Mouse (Mus musculus): Measurements from ENCODE around the gene Fopnl. TPM values are rescaled to one million over a fixed set of nuclear protein-coding genes. Genes with fewer than 3 reads are reported as not detected.

Gene Fopnl
- total RNA-seq, 2 experiments from 2014 or later, result 49.1 to 52.6 TPM

DNA sequence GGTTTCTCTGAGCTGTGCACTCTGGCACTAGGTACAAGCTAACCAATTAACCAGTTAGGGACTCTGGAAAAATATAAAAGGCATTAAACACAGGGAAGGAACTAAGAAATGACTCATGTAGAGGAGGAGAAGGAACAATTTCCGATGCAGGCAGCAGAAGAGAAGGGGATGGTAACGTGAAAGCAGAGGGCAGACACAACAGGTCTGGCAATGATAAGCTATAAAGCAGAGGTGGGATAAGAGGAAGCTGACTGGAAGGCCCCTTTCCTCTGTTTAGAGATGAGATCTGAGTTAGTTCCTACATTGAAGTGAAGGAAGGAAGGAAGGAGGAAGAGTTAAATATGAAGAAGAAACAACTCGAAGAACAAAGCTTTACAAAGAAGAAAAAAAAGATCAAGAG is 7.4 kb downstream of the Fopnl start:
- no peak for DNase-seq (ENCODE audit: low spot score in 2 of 2)

DNA sequence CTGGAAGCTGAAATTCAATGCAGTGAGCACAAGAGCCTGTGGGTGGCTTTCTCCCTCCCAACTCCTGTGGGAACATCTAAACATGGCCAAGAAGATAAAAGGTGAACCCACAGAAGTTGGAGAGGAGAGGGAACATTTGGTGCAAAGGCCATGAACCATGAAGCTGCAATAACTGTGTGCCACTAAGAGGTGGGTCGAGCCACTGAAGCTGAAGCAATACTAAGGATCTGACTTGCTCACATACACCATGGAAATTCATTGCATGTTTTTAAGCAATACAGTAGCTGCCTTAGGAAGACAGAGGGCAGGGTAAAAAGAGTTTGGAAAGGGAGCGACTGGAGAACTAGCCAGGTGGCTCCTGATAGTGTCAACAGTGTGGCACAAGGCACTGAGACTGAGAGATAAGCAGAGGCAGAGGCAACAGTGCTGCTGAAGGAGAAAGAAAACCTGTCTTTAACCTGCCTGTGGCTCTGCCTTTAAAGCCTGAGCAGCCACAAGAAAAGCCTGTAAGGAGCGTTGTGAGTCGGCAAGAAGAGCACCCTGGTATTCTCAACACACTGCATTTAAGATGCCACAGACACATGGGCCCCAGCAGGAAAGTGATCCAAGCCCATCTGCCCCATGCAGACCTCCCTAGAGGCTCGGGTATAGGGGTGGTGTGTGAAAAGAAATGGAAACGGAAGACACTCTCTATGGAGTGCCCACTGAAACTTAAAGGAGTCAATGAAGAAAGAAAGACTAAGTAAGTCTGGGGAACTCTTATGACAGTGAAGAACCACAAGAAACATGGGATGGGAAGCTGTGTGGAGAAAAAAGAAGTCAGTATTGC is 8.7 kb downstream of the Fopnl start:
- DNase-seq (ENCODE audit: low spot score in 2 of 2), result no peak
- intact Hi-C loops (cut with DNase I), result loop anchor here (2.0 kb wide), 1 partner anchor 70 kb away; no protein-coding TSS in a partner anchor

More for the DNA sequence above, 7.4 kb downstream of the Fopnl start:
- intact Hi-C loops (cut with DNase I), result loop anchor here (2.0 to 10.0 kb wide), 3 partner anchors 71 to 405 kb away; partner anchors contain the start of genes Mpv17l and Pdxdc1

DNA sequence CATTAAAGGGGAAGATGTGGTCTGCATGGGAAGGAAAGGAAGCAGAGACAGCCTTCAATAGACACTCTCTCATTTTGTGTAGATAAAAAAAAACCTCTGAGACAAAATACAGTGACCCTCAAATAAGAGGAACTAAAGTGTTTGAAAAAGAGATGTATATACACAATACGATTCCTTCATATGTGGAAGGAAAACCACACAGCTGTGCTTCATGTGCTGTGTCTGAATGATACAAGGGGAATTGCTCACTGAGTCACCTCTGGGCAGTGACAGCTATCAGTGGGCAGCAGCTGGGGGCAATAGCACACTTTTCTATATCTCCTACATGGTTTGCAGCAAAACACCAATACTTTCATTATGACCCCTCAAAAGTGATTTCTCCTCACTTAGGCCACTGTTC is 9.8 kb downstream of the Fopnl start:
- DNase-seq (ENCODE audit: low spot score in 2 of 2), result no peak
- intact Hi-C loops (cut with DNase I), result no loop called here

DNA sequence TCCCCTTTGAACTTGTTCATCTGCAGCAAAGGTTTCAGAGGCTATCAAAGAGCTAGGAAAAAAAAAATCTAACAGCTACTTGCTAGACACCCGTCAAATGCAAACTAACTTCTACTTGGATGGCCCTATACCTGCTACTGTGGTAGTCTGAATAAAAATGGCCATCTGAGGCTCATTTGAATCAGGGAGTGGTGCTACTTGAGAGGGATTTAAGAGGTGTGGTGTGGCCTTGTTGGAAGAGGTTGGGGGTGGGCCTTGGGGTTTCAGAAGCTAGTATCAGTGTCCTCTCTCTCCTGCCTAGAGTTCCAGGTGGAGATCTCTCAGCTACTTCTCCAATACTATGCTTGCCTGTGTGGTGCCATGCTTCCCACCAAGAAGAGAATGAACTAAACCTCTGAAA is 10.8 kb downstream of the Fopnl start:
- intact Hi-C loops (cut with DNase I), result no loop called here
- no peak for DNase-seq (ENCODE audit: low spot score in 2 of 2)

DNA sequence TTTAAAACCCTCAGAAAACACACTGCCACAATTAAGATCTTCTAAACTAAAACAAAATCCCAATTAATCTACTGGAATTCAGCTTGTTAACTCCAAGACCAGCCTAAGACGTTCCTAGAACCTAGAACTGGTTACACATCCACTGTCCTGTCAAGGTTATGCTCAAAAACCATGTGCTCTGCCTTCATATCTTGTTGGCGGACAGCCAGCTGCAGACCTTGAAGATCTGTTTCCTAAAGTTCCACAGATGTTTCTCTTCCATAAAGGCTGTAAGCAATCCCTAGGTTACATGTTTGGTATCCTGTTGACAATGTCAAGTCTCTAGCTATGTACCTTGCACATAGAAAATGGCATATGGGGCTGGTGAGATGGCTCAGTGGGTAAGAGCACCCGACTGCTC is 12.4 kb downstream of the Fopnl start:
- intact Hi-C loops (cut with DNase I), result no loop called here
- DNase-seq (ENCODE audit: low spot score in 2 of 2), result no peak

DNA sequence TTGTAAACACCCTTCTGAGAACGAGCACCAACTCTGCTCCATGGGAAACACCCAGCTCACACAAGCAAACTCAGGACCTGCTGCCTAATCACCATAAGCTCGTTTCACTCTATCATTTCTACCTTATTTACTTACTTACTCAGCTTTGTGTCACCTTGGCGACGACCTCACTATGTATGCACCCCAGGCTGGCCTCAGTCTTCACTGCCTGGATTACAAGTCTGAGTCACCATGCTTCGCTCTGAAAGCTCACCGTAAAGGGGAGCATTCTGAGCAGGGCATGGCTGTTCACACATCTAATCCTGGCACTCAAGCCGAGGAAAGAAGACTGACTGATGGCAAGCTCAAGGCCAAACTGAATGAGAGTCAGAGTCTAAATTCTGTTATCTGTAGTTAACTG is 13.5 kb downstream of the Fopnl start:
- no peak for DNase-seq (ENCODE audit: low spot score in 2 of 2)
- intact Hi-C loops (cut with DNase I), result no loop called here

DNA sequence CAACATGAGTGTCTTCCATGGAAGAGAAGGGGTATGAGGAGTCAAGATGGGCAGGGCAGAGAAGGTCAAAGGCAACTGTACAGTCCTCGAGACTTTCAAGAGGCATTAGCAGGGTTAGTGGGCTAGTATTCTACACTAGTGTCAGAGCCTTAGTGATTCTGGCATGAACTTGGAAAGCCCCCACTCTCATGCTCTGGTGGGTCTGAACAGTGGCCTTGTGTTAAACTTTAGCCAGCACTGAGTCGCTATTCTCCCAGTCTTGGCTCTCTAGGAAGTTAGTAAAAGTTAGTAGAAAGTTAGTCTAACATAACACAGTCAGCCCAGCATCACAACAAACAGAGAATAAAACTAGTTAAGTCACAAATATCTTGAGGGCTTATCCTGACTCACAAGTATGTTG is 14.1 kb downstream of the Fopnl start:
- DNase-seq (ENCODE audit: low spot score in 2 of 2), result no peak
- intact Hi-C loops (cut with DNase I), result no loop called here

DNA sequence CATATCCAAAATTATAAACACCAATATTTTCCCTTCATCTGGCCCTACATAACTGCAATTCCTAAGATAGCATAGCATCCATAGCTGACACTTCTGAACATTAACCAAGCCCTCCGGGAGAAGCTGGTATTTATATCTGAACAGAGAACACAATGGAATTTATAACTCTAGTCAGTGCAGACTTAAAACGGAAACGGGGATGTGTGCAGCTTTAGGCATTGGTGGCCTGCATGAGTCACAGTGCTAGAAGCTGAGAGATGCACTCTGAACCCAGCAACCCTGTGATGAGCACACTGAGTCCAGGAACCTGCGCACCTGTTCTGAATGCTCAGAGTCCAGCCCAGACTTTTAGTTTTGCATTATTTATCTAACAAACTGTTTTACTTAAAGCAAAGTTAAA is 18.7 kb downstream of the Fopnl start:
- DNase-seq (ENCODE audit: low spot score in 2 of 2), result peak in 1 of 2 experiments; percentile 56
- intact Hi-C loops (cut with DNase I), result no loop called here

DNA sequence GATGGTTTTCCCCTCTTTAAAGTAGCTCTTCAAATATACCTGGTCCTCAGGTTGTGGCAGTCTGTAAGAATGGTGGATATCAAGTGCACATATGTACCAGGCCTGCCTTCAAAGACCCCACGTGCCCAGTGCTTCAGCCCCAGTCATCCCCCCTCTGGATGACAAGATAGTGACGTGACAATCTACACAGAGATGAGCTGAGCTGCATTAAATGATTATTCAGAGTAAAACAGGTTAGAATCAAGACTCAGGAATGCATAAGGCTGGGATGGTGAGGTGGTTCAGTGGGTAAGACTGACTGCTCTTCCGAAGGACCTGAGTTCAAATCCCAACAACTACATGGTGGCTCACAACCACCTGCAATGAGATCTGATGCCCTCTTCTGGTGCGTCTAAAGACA is 19.5 kb downstream of the Fopnl start:
- no peak for DNase-seq (ENCODE audit: low spot score in 2 of 2)
- intact Hi-C loops (cut with DNase I), result no loop called here

DNA sequence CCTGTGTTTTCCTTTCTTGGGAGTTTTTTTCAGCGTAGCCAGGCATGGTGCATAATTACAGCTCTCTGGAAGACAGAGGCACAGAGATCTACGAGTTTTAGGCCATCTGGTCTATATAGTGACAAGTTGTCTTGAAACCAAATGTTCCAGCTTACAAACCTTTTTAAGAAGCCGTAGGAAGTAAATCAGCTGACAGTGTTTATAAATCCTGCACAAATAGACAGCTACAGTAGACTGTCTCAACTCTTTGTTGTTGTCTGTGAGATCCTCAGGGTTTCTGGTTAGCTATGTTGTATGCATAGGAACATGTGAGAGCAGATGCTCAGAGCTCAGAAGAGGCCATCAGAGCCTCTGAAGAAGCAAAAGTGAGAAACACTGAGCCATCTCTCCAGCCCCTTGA is 20.1 kb downstream of the Fopnl start:
- intact Hi-C loops (cut with DNase I), result no loop called here
- peak; percentile 31 to 43 for DNase-seq (ENCODE audit: low spot score in 2 of 2)

DNA sequence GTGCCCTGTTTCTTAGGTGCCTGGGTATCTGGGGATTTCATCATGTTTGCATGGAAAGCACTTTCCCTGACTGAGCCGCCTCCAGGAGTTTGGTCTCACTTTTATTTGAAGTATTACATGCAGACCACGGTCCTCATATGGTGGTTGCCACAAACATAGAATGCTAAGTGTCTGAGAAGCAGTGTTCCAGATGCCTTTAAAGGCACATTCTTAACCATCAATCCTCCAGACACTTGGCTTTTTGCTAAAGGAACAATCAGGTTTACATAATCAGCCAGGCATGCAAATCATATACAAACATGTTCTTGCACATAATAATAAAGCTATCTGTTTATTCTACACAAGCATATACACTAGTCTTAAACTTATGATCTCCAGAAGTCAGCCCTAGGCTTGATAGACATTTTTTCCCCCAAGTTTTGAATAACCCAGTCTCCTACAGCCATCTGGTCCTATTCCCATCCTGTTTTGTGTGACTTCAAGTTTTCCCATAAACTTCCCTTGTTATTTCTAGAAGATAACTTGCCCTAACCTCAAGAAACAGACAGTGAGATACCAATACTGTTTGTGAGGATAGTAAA is 20.6 kb downstream of the Fopnl start:
- DNase-seq (ENCODE audit: low spot score in 2 of 2), result no peak
- intact Hi-C loops (cut with DNase I), result no loop called here

DNA sequence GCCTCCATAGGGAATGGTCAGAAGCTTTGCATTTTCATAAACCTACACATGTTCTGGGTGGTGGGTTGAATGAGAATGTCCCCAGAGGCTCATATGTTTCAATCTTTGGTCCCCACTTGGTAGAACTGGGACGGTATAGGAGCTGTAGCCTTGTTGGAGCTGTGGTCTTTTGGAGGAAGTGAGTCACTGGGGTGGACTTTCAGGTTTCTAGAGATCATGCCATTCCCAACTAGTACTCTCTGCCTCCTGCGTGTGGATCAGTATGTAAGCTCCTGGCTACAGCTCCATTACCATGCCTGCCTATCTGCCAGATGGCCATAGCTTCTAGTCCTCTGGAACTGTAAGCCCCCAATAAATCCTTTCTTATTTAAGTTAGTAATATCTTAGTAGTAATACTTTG is 21.9 kb downstream of the Fopnl start:
- no peak for DNase-seq (ENCODE audit: low spot score in 2 of 2)
- intact Hi-C loops (cut with DNase I), result no loop called here

DNA sequence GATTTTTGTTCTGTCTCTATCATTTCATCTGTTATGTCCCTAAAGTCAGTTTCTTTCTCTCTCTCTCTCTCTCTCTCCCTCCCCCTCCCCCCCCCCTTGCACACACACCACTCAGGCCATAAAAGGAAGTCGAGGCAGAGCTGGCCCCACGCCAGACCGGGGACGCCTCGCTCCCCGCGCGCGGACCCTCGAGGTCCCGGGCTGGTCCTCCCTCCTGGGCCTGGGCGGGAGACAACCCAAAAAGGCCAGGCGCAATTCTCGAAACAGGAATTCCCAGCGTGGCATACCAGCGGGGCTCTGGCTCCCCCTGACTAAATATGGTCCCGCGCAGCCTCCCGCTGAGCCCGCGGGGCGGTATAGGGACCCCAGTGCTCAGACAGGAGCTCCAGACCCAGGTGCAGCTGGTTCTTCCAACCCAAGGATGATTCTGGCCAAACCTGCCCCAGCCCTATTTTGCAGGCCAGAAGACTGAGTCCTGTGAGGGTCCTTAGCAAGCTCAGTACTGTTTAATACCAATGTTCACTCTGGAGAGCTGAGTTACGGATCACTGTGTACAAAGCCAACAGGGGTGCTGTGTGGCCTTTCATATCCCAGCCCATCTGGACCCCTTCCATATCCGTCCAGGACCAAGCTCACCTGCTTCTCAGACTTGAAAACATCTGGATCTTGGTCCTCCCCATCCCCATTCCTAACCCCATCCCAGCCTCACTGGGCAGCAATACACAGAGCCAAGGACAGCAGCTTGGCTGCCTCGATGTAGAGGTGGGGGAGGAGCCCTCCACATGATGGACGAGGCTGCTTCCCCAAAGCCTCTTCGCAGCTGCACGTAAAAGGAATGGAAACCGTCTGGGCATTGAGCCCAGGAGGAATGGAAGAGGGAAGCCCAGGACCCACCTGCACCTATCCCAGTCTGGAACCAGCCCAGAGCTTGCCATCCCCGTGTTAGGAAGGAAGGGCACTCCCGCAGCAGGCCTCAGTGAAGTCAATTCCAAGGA is 24.7 kb downstream of the Fopnl start:
- DNase-seq (ENCODE audit: low spot score in 2 of 2), result no peak
- intact Hi-C loops (cut with DNase I), result no loop called here

DNA sequence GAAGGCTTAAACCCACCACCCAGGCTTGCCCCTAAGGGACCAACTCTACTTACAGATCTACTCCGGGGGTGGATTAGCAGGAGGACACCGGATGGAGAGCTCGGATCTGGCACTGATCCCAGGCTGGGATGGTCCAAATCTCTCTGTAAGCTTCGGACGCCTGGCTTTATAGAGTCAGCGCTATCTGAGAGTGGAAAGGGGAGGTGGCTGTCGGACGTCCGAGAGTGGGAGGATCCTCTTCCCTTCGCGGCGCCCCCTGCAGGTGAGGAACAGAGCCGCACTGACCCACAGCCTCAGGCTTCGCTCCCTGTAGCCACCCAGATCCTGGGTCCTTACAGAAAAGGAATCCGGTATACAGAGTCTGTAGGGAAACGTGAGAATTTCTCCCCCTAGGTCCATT is 26.0 kb downstream of the Fopnl start, which contains the start of gene Myh11:
TSS of gene Myh11 (minus strand) at position 150 of the 400 bp plus-strand sequence.
- intact Hi-C loops (cut with DNase I), result no loop called here
- peak in 1 of 2 experiments; percentile 22 for DNase-seq (ENCODE audit: low spot score in 2 of 2)

DNA sequence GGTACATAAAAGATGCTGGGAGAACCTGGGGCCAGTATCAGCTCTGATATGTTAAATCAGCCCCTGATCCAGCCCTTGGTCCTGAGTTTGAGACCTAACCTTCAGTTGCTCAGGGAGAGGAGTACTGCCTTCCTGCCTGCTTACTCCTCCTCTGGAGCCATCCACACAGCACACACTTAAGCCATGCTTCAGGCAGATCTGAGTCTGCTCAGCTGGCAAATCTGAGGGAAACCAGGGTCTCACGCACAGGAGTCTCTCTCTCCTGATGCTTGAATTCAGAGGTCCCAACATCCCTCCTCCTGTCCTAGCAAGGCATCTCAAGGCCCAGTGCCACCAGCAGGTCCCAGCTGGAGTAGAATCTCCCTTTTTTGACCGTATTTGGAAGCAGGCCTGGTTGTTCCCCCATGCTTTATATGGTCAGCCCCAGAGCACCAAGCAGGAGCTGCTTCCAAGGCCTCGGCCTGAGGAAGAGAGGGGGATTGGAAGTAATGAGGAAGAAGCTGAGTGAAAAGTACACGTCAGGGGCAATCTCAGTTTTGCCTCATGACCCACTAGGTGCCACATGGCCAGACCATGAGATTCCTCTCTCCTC is 44.7 kb downstream of the Fopnl start:
- DNase-seq (ENCODE audit: low spot score in 2 of 2), result no peak
- intact Hi-C loops (cut with DNase I), result no loop called here

DNA sequence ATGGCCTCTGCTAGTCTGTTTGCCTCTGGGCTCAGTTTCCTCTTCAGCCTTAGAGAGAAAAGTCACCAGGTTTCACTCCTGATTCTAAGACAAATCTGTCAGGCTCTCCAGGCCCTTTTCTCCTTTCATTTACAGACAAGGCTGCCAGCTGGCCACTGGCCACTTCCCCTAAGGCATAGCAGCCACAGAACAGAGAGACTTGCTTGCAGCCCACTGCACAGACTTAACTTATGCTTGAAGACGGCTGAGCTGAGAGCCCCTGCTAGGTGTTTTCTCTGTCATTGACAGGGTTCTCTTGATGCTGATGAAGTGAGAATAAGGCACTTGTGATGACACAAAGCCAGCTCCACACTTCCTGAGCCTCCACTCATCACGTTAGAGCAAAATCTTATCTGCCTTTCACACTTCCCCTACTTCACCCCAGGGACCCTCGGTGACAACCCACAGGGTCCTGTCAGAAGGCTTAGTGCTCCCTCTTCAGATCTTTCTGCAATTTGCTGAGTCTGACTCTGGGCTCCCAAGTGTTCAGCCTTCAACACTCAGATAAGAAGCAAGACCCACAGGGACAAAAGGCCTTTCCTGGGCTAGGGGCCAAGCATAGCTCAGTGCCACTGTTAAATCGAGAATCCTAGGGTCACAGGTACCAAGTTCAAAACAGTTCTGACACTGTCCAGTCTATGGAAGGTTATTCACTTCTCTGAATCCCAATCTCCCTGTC is 51.8 kb downstream of the Fopnl start:
- intact Hi-C loops (cut with DNase I), result no loop called here
- no peak for DNase-seq (ENCODE audit: low spot score in 2 of 2)

DNA sequence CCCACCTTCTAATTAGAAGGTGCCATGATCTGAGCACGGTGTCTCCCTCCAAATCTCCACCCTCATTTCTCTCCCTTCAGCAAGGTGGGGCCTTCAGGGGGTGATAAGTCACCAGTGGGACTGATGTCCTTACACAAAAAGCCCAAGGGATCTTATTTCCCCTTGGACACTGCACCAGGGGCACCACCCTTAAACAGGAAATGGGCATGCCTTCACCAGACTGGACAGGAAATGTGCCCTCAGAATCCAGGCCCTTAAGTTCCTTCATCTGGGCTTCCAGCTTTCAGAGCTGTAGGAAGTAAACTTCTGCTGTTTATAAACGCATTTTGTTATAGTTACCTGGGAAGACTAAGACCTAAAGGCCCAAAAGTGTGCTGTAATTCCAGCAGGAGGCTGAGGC is 52.7 kb downstream of the Fopnl start:
- intact Hi-C loops (cut with DNase I), result no loop called here
- no peak for DNase-seq (ENCODE audit: low spot score in 2 of 2)

DNA sequence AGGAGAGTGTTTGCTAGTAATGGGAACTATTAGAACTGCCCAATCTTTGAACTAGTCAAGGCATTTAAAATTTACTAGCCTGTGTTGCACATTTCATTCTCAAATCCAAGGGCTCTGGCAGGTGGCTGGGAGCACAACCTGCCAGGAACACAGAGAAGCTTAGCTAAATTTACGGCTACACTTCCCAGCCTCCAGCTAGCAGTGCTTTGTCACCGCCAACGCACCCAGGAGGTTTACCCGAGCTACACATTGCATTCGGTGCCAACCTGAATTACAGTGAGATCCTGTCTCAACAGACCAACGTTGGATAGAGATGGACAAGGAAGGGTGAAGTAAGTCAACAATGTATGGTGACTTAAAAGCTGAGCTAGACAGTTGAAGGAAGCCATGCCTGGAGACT is 54.0 kb downstream of the Fopnl start:
- intact Hi-C loops (cut with DNase I), result no loop called here
- DNase-seq (ENCODE audit: low spot score in 2 of 2), result peak in 1 of 2 experiments; percentile 8

DNA sequence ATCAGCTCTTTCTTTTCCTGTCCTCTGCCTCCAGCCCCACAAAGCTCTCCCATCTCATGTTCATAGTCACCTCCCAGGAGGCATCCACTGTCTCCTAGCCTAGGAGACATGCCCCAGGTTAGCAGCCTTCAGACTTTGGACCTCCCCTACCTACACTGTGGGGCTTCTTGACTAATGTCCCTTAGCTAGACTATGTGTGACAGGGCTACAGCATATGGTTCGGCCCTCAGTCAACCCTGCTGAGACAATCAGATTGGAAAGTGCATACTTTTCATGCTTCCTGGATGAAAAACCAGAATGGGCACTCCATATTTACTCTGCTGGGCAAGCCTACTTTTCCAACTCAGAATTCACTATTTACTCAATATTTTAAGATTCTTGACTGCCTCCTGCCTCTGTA is 54.8 kb downstream of the Fopnl start:
- intact Hi-C loops (cut with DNase I), result no loop called here
- no peak for DNase-seq (ENCODE audit: low spot score in 2 of 2)
